Mouse (Mus musculus): ENCODE measurements at regions not wholly inside any gene's neighbourhood (a gene's known extent, or its start where the extent isn't known, plus 50 kb on each side); places are given as distances from the start of the nearest gene placed in this dataset.

DNA sequence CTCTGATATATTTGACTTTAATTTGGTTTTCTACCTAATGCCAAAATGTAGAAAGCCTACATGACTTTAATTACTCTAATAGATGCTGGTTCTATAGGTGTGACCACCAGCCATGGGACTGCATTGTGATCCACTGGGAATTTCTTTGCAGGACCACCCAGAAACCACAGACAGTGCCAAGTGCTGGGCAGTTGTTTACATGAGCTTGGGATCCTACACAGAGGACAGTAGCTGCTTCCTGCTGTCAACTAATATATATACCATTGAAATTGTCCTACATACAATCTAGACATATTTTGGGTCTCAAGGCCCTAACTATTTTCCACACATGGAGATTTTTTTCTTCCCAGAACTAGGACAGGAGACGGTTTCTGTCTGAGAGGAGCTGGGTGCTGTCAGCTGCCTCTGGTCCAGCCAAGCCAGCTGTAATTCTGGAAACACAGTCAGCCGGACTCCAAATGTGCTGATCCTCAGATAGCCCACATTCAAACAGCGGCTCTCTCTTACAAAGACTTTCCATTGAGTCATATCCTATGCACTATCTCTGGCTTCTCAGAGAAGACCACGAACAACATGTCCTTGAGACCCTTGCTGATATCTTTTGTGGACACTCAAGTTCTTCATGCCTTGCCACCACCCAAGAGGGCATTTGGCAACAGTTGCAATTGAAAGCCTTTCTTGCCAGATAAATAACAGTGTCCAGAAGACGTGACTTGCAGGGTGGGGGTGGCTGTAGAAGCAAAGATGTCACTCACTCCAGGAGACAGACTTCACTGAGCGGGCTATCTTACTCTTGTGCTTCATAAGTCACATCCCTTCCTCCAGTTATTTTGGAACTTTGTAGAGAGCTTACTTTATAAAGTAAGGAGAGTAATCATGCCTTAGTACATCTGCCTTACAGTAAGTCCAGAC, 620.1 kb downstream of the Lmo4 start:
- no peak for TF ChIP-seq POLR2A (IDR thresholded peaks at IDR 0.05; ENCODE audit: borderline replicate concordance, extremely low read depth, low read depth, low read length)
- TF ChIP-seq CTCF (IDR thresholded peaks at IDR 0.05; ENCODE audit: insufficient read depth, low read length), result no peak
